Mouse (Mus musculus) olfactory bulb, adult 2 months (tissue): Measurements from ENCODE around the gene Prr13.

Experiments
- CTCF ChIP-seq: fragments of 200-500 bp; IDR thresholded peaks from 2 replicates; pipeline ENCODE4 v1.5.1; 2012; ENCODE audit warnings: low read depth, mild to moderate bottlenecking, low read length, moderate library complexity; ENCODE audit not compliant: insufficient read depth
- POLR2A ChIP-seq: fragments of 200-500 bp; IDR thresholded peaks from 2 replicates; pipeline ENCODE4 v1.6.1; 2012; ENCODE audit warnings: mild to moderate bottlenecking, low read depth, low read length, moderate library complexity; ENCODE audit not compliant: insufficient read depth

DNA sequence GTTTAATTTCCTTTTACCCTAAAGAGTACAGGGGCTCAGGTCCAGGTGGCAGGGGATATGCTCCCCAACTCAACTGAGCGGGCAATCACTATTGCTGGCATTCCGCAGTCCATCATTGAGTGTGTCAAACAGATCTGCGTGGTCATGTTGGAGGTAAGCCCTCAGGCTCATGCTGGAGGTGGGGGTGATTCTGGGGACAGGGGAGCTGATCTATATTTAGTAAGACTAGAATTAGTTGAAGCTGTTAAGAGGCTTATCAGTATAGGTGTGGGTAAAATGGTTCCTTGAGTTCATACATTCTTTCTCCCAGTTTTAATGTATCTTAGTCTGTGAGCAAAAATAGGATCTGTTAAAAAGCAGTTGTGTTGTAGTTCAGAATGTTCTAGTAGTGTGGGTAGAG is 24.3 kb downstream of the Prr13 start:
- no peak for TF ChIP-seq POLR2A
- no peak for TF ChIP-seq CTCF
